Mouse (Mus musculus) liver (tissue): ENCODE measurements at regions not wholly inside any gene's neighbourhood (a gene's known extent, or its start where the extent isn't known, plus 50 kb on each side); places are given as distances from the start of the nearest gene placed in this dataset.

Experiments
- DNase-seq: peaks from one replicate; pipeline ENCODE4 v3.0.0-alpha.2; 2020; ENCODE audit warnings: mixed read lengths

GRCm38 (mm10) chr14:39532689-39533088 lies 59.8 kb upstream of the Nrg3 start:
- DNase-seq: peak; percentile 9
